Mouse (Mus musculus): ENCODE measurements around the gene Vps53.
A peak's percentile ranks its signal among the peaks of the same experiment; 100 is the strongest.
"Not testable (repeated sequence)": the region's sequence is repeated elsewhere in the genome, so short reads cannot be mapped to it uniquely, and the experiment has no call there.

The Vps53 gene

GRCm38 (mm10) chr11:76179495-76180145 is at the start of gene Vps53, which contains the start of gene Fam57a:
Vps53 (minus strand) TSS chr11:76179647.
Fam57a (plus strand) TSS chr11:76179671.
- peak; percentile 91 for DNase-seq (ENCODE audit: low spot score)

DNA sequence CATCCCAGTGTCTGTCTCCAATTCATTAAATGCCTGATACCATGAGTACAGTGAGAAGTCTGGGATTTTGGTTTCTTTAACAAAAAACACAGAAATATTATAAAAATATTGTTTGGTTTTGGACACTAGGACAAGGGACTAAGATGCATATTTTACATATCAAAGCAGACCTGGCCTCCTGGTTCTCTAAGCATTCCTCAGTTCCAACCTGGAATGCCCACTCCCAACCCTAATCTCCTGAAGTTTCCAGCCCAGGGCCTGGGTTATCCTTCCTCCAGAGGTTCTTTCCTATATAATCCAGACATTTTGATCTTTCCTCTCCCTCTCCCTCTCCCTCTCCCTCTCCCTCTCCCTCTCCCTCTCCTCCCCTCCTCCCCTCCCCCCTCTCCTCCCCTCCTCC is 45.6 kb upstream of the Vps53 start:
- DNase-seq (ENCODE audit: low spot score) = no peak

DNA sequence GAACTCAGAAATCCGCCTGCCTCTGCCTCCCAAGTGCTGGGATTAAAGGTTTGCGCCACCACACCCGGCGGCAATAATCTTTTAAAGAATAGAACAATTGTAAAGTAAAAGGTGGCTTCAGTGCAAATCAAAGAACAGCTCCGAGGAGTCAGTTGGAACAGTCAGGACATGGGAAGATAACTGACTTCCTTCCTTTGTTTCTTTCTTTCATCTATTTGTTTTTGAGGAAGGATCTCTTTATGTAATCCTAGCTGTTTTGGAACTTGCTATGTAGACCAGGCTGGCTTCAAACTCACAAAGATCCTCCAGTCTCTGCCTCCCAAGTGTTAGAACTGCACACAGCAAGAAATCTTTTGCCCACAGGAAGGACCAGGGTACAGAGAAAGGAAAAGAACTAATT is 45.2 kb upstream of the Vps53 start:
- no peak for DNase-seq (ENCODE audit: low spot score)

GRCm38 (mm10) chr11:76217390-76217800 is 37.9 kb upstream of the Vps53 start, which contains the start of the genes Dbil5 and Gemin4:
Dbil5 (plus strand) TSS chr11:76217608.
Gemin4 (minus strand) TSS chr11:76217664.
- DNase-seq (ENCODE audit: low spot score) = peak; percentile 97

- DNase-seq (ENCODE audit: low spot score) = no peak
These were observed 37.4 kb upstream of the Vps53 start for GRCm38 (mm10) chr11:76216681-76217389.

- DNase-seq (ENCODE audit: low spot score) = no peak
These were observed 36.6 kb upstream of the Vps53 start for GRCm38 (mm10) chr11:76216049-76216540.

GRCm38 (mm10) chr11:76215011-76215410 is 35.6 kb upstream of the Vps53 start:
- DNase-seq (ENCODE audit: low spot score) = no peak

DNA sequence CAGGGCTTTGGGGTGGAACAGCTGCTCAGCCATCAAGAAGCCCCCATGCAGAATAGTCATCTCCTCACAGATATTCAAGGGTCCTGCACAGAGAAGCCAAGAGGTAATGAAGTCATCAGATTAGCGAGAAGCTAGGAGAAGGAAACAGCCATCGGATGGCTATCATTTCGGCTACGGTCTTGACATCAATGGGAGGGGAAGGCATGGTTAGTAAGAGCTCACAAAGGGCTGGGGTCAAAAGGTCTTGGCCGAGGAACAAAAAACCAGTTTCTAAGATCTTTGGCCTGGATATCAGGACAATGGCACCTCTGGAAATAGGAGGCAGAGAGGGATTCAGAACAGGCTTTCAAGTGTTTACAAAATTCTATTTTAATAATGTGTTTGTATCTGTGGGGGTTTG is 34.4 kb upstream of the Vps53 start:
- no peak for DNase-seq (ENCODE audit: low spot score)

DNA sequence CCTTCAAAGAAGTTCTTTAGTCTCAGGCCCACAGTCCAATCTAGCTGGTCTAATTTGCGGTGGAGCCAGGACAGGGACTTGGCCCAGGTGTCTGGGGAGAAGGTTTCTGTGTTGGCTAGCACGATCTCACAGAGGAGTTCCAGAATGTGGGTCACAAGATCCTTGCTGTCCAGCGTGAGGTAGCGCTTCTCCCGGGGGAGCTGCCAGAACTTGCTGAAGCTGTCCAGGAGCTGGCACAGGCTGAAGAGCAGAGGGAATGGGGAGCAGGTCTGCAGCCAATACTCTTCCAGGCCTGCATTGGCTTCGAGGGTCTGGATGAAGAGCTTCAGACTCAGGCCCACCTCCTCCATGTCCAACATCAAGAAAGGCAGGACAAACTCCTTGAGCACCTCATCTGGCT is 32.1 kb upstream of the Vps53 start:
- not testable (repeated sequence) for DNase-seq (ENCODE audit: low spot score)

DNA sequence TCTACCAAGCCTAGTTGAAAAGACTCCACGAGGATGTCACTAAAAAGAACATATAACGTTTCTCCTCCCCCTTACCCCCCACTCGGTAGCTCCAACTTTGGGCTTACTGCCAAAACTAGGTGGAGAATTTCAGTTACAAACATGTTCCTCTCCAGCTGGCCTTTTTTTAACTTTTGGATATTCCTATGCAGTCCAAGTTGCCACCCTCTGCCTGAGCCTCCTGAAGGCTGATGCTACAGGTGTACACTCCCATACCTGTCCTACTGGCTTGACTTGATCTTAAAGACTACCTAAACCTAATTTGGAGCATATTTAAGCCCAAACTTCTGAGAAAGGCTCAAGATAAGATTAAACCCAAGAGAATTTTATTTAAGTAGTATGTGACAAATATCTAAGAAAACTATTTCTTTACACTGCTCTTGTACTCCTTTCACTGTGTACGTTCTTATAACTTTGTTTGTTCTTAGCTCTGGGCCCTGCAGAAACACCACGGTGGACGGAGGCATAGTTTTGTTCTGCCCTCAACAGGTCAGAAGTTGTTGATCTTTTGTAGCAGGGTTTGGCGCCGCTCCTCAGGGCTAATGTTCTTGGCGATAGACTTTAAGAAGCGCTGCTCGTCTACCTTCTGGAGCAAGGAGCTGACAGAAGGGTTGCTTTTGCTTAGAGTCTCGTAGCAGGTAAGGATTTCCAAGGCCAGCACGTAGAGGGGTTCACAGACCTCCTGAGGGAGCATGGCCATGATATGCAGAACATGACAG is 31.0 kb upstream of the Vps53 start:
- no peak for DNase-seq (ENCODE audit: low spot score)

- no peak for DNase-seq (ENCODE audit: low spot score)
These were observed 27.3 kb upstream of the Vps53 start for GRCm38 (mm10) chr11:76206793-76207192.

DNA sequence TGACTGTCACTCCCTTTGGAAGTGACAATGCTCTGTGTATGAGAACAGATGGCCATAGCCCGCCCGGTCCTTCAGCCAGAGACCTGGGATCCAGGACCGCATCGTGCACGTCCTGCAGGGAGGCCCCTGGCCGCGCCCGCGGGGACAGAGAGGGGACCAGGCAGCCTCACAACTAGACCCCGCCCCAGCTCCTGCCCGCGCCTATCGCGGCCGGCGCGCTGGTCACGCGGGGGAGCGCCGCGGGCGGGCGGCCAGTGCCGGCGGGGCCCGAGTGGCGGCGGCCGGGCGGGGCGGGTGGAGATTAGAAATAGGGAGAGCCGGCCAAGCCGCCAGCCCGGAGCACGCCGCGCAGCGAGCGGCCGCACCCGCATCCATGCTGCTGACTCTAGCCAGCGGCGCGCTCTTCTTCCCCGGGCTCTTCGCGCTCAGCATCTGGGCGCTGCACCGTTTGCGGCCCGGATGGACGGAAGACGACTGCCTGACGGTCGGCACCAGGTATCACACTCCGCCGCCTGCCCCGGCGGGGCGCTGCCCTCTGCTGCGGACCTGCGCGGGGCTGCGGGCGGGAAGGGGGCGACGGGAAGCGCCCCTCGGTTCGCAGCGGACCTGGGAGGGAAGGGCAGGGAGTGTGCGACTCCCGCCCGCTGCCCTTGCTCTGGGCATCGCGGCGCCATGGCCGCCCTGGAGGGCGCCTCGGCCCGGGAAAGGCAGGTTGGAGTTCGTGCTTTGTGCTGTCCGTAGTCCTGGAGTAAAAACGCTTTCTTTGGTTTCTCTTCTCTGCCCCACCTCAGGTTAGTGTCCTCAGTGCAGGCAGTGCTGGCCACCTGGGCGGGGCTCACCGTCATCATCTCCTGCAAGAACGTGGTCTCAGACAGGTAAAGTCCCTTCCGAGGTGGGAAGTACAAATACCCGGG is 22.6 kb upstream of the Vps53 start:
- DNase-seq (ENCODE audit: low spot score) = peak; percentile 87

GRCm38 (mm10) chr11:76196977-76197469 is 17.6 kb upstream of the Vps53 start:
- no peak for DNase-seq (ENCODE audit: low spot score)

DNA sequence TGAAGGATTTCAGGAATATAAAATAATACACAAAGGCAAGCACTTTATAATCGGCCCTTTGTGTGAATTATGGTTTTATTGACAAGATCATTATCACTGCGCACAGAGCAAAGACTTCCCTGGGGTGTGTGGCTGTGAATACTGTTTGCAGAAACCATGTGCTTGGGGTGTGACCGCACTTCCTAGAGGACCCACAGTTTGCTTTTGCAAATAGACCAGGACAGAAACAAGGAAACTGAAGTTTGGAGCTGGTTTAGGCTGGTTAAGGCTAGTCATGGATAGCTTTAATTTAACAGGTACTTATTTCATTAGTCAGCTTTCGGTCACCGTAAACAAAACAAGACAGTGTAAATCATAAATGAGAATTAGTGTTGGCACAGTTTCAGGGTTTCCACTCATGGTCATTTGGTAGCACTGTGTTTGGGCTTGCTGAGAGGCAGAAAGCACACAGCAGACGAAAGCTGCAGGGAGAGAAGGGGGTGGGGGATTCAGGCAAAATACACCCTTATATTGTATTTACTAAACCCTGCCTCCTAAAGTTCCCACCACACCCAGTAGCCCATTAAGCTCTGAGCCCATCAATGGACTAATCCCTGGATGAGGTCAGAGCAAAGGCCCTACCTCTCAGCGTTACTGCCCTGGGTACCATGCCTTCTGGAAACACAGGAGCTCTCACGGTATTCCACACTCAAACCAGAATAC is 17.0 kb upstream of the Vps53 start:
- DNase-seq (ENCODE audit: low spot score) = no peak

- DNase-seq (ENCODE audit: low spot score) = no peak
These were observed 7.5 kb upstream of the Vps53 start for GRCm38 (mm10) chr11:76186908-76187307.

DNA sequence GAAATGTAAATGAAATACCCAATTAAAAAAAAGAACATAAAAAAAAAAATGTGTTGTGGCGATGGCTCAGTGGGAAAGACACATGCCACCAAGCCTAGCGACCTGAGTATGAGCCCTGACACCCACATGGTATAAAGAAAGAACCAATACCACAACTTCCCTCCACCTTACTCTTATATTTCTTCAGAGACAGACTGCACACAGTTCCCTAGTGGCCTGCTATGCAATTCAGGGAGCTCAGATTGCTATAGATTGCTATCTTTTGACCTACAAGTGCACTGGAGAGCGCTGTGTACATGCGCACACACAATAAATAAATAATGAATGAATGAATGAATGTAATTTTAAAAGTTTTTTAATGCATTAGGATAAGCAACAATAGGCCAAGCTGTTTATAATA is 4.3 kb upstream of the Vps53 start:
- DNase-seq (ENCODE audit: low spot score) = no peak

DNA sequence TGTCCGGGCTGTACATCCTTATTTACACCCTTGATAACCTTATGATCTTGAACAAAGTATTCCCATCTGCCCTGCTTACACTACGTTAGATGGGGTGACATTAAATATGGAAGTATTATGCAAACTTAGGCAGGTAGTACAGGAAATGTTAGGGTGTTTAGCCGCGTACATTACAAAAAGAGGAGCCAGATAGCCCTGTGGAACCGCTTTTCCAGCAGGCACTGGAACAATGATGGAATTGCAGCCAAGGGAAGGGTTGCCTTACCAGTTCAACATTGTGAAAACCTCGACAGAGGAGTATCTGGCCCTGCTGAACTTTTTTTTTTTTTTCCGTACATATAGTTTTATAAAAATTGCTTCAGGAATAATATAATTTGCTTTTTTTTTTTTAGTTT is 696 bp upstream of the Vps53 start:
- DNase-seq (ENCODE audit: low spot score) = no peak

DNA sequence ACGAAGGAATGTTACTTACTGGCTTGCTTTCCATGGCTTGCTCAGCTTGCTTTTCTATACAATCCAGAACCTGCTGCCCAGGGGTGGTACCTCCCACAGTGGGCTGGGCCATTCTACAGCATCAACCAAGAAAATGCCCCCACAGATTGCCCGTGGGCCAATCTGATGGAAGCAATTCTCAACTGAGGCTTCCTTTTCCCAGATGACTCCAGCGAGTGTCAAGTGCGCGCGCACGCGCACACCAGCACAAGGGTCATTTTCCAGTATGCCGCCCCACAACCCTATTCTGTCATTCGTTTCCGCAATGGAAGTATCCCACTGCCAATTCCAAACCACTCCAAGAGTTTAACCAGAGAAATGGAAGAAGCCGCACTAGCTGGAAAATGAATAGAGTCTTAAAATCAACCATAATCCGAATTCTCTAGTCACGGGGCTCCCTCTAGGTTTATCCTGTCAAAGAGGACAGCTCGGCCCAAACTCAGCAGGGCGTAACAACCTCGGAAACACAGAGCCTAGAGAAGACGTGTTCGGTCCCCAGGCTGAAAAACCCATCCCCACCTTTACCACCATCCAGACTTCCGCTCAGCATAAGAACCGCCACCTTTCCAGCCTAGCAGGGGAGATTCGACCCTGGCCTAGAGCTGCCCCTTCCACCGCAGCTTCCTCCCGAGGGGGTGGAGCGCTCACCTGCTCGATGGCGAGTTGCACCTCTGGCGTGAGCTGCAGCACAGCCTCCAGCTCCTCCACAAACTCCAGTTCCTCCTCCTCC is 537 bp downstream of the Vps53 start:
- peak; percentile 54 for DNase-seq (ENCODE audit: low spot score)

GRCm38 (mm10) chr11:76170207-76170606 is 9.2 kb downstream of the Vps53 start:
- no peak for DNase-seq (ENCODE audit: low spot score)

DNA sequence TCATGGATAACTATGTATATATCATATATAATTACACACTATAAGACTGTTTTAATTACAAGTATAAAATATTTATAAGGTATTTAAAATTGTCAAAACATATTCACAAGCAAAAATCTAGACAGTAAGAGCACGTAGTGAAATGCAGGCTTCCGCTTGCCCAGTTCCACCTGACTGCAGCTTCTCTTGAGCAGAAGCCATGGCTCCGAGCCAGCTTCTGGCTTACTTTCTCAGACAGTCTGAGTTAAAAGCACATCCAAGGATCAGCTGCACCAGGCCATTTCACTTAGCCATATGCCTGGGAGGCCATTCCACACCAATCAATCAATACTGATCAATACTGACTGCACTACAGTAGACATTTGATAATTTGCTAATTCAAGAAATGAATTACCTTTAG is 10.5 kb downstream of the Vps53 start:
- DNase-seq (ENCODE audit: low spot score) = no peak
